Mouse (Mus musculus) neural tube, embryonic 10.5 days (tissue): ENCODE measurements at regions not wholly inside any gene's neighbourhood (a gene's known extent, or its start where the extent isn't known, plus 50 kb on each side); places are given as distances from the start of the nearest gene placed in this dataset.

Experiments used
- DNase-seq: peaks from one replicate; pipeline ENCODE4 v3.0.0-alpha.2; 2017; ENCODE audit warnings: low spot score; ENCODE audit errors: extremely low spot score

DNA sequence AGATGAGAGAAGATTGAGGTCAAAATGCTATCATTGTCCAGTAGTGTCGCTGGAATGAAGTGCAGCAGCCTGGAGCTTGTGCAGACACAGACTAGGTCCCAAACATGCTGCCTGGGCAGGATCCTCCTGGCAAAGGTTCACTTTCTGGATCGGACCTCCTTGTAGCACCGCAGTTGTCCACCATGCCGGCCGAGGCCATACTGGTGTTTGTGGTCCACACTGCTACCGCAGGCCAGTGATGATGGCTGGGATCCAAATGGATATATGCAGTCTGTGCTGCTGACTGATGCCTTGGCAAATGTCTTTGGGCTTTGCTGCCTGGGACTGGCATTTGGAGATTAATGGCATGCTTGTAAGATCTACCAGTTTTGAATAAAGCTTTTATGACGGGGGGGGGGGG lies 174.5 kb upstream of the Tas2r134 start:
- DNase-seq, result no peak

DNA sequence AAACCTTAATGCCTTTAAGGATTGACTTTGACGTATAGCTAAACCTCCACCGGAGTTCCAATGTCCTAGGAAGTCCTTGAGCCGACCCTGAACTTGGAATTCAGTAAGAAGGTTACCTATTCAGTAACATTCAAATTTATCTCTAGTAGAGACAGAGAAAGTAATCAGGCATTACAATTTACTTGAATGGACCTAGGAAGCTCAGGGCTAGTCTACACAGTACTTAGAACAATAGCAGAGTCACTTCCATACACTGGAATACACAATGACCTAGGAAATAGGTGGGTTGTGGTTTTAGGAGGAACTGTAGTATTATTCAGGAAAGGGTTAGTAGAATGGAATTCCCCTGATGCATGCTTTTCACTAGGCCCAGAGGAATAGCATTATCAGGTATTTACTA lies 179.2 kb upstream of the Tas2r134 start:
- no peak for DNase-seq

DNA sequence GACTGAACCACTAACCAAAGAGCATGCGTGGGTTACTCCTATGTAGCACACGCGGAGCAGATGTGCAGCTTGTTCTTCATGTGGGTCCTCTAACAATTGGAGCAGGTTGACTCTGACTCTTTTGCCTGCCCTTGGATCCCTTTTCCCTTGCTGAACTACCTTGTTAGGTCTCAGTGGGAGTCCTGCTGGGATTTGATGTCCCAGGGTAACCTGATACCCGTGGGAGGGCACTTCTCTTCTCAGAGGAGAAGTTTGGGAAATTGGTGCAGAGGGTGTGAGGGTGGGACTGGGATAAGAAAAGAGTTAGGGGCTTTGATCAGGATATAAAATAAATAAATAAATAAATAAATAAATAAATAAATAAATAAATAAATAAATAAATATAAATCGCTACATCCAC lies 179.7 kb upstream of the Tas2r134 start:
- no peak for DNase-seq

DNA sequence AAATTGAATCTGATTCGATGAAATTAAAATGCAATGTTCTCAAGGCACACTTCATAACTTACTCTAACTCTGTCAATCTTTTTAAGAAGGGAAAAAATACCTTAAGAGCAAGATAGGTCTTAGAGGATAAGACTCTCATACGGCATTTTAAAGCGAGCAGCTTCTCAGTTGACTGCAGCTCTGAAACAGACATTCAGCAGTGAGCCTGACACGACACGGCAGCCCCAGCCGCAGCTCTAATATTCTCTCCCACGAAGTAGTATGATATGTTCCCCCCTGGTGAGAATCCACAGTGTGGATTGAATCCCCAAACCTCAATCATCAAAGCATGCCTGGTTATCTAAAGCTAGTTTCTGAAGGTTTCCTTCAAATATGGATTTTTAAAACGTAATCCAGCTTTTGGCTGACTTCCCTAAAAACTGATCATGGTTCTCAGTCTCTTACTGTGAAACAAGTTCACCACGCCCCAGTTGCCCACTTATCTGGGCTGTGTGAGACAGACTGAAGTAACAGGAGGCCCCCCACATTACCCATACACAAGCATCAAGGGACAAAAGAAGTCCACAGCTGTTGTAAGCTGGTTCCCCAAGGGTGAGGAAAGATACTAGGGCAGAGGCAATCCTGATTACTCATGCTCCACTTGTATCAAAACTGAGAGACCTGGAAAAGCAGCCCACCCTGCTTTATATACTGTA lies 182.8 kb upstream of the Tas2r134 start:
- DNase-seq, result no peak

DNA sequence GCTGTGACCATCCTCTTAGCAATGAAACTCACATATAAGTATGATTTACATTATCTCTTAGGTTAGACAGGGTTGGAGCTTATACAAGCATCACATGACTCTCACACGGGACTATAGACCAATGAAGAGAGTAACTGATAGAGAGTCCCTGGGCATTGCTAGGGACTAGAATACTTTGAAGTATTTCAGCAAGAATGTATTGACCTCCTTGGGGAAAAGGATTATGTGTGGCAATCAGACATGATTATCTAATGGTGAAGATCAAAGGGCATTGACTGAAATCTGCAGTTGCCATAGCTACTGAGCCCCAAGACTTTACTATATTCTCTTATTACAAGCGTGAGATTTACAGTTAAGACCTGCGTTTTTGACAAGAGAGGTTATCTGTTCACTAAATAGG lies 183.4 kb upstream of the Tas2r134 start:
- no peak for DNase-seq

DNA sequence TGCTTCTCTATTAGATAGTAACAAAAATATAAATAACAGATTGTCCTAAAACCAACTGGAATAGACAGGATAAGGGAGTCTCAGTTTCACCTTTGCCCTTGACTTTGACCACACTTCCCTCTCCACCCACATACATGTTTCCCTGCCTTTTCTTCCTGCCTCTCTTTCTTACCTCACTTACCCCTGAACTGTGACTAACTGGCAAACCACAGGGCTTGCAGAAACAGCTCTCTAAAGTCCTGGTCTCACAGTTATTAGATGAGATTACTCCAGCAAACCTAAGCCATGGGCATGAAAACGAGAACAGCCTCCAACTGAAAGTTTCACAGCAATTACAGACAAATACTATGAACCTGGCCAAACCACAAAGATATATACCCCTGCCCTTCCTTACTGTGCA lies 188.3 kb upstream of the Tas2r134 start:
- DNase-seq, result no peak

DNA sequence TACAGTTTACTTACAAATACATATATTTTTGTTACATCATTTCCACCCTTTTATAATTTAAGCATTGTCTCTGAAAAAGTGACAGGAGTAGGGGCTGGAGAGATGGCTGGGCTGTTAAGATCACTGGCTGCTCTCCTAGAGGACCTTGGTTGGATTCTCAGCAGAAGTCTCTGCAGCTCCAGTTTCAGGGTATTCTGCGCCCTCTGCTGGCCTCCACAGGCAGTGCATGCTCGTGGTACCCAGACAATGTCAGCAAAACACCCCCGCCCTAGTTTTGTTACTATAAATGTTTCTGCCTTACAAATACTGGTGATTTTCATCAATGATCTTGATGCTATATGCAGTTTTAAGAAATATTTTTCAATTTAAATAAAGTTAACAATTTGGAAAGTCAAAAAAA lies 190.7 kb upstream of the Tas2r134 start:
- DNase-seq, result peak; percentile 42

DNA sequence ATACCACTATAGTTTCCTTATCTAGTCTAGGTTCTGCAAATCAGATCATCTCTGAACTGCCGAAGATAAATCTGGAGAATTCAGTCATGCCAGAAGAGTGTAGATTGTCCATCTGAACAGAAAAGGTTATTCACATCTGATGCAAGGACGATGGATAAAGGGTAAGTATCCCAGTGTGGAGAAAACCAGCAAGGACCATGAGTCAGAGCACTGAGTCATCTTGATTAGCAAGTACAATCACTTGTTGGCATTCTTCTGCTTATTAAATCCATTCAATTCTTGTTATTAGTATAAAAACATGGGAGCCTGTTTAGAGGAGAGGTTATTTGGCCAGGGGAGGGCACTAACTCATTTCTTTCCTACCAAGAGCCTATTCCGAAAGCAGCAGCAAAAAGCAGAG lies 195.7 kb upstream of the Tas2r134 start:
- DNase-seq, result no peak

DNA sequence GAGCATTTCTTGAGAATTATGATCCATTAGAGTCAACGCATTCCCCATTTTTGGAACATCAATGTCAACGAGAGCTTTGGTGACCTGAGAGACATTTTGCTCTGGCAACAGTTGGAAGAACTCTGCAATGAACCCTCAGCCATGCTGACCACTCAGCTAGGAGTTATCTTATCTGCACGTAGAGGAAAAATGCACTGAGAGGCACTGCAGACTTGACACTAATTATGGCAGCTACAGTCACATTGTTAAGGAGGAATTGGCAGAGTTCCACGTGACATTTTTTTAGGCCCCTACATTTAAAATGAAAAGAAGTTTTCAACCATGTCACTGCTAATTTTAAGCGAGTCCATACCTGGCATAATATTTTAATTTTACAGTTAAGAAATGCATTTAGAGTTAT lies 197.6 kb upstream of the Tas2r134 start:
- DNase-seq, result no peak

DNA sequence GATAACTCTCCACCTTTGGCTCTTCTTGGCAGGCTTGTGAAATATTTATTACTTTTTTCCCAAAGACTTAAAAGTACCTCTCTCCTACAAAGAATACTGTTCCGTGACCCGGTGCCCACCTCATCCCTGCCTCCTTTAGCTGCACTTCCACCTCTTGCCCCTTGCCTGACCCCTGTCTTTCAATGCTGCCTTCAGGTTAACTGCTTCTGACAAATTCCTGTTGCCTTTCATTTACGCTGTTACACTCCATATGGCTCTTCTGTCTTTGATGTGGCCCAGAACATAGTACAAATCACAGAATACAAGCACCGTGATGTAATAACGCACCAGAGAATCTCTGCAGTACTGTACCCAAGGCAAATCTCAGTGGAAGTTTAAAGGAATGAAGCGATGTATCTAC lies 204.9 kb upstream of the Tas2r134 start:
- DNase-seq, result peak; percentile 45

DNA sequence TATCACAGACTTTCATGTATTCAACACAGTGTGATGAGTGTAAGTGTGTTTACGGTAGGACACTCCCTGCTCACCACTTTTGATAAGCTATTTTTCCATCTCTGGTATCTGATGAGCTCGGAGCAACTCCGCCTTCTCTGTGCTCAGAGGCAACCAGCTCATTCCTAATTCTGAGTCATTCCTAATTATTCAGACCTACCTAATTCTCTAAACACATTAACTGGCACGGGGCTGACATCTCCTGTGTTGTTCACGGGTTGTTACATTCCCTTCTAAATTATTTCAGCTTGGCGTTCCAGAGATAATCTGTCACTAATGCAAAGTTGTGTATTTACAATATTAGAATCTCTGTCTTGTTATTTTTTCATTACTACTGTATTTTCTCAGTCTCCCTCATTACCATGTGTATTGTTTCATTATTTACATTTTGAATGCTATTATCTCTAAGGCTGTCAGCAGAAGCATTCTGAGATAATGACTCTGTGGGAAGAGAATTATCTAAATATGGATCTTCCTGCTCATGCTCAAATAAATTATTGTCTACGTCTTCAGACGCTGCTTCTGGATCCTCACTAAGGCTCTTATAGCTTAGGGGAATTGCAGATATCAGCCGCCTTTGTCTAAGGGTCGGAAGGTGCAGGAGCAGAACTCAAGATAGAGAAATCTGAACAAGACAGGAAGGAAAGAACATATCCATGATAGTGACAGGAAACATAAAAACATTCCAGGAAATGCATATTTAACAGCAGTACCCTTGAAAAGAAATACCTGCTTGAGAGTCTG lies 209.2 kb upstream of the Tas2r134 start:
- no peak for DNase-seq

DNA sequence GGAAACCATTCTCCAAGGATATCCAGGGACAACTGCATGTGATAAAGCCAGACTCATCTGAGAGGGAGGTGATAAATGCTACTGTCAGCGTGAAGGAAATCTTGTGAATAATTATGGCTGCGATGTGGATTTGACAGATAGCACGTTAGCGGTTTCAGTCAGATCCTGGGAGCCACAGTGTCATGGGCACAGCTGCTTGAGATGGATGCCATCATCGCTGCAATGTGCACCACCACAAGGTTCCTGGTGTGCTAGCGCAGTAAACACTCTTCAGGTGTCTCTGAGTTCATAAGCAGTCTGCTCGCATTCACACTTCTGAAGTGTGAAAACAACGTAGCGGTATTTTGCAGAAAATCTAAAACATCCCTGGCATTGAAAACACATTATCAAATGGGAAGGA lies 238.9 kb upstream of the Tas2r134 start:
- DNase-seq, result no peak

DNA sequence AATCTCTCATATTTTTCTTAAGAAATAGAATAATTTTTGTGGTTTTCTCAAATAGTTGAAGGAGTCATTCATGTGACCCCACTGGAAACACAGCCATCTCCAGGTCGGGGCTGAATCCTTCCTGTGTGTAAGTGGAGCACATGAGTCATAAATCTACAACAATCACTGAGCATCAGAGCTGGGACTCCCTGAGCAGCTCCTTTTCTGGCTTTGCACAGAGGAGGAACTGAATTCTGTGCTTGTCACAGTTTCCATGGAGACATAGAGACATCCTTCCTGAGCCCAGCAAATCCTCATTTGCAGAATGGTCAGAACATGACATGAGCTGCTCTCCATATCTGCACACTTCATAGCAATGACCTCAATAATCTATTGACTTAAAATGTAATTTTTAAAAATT lies 238.2 kb upstream of the Rnd3 start:
- no peak for DNase-seq

DNA sequence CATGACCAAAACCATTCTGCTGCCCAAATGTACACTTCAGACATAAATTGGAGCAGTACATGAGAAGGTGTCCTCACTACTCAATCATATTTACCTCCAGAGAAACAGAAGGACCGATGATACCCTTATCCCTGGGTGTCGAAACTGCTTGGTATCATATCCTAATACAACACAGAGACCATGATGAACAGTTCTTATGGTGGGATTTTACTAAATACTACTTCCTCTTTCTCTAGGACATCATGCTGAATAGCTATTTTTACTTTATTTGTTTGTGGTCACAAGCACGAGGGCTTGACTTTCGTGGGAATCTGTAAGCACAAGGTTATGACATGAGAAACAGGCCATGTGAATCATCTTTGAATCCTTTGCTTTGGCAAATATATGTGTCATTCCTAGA lies 227.7 kb upstream of the Rnd3 start:
- no peak for DNase-seq

DNA sequence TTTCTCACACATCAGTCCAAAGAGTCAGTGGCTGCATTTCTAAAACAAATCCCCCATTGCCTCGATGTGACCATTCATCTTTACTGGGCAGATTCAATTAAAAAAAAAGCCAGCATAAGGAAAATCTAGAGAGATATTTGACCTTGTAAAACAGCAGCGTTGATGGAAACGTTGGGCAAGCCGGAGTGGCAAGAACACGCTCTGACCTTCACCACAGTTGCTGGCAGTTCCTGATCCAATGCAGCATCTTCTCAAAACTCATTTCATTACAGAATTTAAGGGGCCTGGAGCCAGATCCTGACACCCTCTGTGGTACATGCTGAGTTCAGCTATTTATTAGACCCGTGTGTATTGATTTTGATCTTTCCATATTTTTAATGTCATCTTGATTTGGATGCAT lies 225.7 kb upstream of the Rnd3 start:
- no peak for DNase-seq

DNA sequence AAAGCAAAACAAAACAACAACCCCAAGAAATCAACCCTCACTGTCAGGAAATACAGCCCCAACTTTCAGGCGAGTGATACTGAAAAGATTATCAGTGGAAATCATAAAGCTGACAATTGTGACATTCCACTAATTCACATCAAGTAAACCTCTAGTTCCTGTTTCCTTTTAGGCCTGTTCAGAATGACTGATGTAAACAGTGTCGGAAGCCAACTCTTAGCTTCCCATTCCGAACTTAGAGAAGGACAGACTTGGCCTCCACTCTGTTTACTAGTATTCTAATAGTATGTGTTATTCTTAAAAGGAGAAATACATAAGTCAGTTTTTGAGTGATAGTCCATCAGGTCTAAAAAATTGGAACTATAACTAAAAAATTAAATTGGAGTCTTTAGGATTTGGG lies 223.9 kb upstream of the Rnd3 start:
- no peak for DNase-seq

DNA sequence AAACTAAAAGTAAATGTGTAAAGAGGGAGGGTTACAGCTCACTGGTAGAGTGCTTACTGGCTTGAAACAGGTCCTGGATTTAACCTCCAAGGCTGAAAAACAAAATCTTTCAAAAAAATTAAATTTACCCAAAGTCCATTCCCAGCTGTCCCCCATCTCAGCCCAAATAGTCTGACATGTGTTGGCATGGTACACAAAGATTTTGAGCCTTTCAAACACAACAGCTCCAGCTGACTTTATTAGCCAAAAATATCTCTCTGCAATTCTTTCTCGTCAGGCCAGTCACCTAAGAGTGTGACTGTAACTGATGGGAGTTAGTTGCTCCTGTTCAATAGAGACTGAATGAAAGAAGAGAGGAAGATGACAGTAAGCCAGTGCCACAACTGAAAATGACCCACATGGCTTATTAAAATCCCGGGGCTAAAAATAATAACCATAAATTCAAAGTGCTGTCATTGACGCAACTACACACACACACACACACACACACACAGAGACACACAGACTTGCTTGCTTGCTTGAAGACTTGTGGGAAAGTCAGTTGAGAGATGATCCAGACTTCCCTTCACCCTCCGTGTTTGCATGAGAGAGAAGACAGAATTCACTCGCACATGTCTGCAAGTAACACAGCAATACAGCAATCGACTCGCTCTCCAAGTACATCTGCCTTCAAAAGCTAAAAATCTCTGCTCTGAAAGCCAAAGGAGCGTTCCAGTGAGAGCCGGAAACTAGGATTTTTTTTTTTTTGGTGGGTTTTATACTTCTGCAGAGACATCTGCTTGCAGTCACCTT lies 214.1 kb upstream of the Rnd3 start:
- DNase-seq, result no peak

DNA sequence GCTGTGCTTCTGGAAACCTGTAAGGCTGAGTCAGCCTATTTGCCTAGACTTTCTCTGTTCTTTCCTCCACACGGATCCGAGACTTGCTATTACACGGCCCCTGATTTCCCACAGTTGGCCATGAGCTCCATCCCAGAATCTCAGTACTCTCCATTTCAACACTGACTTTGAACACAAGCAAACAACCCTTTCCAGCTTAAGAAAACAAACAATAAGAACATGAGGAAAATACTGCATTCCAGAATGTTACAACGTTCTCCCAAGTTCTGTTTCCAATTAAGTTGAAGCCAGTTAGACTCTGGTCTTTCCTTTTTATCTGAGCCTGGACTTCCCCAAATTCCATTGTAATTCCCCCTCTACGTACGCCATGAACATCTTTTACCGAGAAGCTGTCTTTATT lies 206.4 kb upstream of the Rnd3 start:
- DNase-seq, result no peak

DNA sequence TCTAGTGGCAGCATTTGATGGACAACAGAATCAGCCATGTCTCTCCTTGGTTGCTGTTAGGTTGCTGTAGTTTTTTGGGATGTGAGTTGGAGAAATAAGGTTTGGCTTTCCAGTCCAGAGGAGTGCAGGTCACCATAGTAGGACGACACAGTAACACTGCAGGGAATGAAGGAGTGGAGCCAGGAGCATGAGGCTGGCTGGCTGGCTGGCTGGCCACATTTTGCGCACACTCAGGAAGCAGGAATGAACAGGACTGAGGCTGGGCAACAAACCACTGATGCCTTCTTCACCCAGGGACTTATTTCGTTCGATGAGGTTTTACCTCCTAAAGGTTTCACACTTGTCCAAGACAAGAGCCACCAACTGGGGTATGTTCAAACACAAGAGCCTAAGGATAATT lies 205.9 kb upstream of the Rnd3 start:
- DNase-seq, result no peak

DNA sequence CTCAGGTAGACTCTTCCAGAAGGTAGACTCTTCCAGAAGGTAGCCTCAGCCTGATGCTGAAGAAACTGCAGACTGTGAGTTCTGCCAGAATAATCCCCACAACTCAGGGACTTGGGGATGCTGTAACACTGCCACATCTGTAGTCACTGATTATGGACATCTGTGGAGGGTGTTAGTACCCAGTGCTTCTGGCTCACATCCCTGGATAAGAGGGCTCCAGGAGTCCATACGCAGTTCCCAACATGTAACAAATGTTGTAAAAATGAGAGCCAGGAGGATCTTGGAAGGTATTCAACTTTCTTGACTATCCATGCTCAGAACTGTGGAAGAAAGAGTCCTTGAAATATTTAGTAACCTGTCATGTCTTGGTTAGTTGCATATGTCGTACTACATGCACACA lies 200.7 kb upstream of the Rnd3 start:
- no peak for DNase-seq

DNA sequence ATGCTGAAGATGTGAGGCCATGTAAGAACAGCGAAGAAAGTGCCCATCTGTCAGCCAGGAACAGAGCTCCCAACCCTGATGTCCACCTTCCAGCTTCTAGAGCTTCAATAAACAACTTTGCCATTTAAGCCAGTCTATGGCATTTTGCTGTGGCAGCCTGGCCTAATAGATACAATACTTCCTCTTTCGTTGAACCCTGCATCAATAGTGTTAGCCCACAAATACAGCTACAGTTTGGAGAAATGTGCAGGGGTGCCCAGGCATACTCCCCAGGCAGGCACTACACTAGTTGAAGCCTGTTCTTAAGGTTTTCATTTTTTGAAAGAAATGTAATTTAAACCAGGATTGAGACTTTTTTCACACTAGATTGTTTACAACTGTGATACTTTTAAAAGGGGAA lies 199.9 kb upstream of the Rnd3 start:
- no peak for DNase-seq

DNA sequence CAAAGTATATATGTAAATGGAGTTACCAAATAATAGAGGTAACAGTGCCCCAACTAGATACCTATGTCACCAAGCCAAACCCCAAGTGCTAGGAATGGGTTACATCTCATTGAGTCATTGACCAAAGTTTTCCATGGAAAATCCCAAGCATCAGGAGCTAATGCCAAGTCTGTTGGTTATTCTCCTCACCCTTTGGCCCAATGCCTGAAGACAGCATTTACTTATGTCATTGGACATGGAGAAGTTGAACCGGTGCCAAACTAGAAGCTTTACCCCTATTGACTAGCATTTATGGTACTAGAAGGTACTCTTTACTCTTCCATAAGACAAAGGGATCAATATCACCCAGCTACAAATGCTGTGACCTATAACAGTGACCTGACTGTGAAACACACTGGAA lies 198.2 kb upstream of the Rnd3 start:
- DNase-seq, result no peak

DNA sequence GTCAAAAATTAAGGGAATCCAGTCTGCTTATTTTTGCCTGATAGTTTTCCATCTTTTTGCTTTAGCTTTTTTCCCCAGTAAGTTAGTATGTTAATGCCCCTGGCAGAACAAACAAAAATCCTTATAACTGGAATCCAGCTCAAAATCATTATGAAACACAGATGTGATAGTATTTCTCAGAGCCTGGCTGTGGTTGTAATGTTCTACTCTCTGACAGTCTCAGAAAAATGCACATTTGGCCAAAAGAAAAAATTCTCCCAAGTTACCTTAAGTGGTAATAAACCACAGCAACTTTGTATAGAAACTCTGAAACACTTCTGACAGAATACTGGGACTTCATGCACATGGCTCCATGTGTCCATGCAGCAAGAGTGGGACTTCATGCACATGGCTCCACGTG lies 193.5 kb upstream of the Rnd3 start:
- no peak for DNase-seq
